Mouse (Mus musculus): ENCODE results near the gene Sf1.

Sf1 gene

GRCm38 (mm10) chr19:6340524-6341452 is 22.7 kb upstream of the Sf1 start, which contains the start of gene Map4k2:
TSS of gene Map4k2 (plus strand) at chr19:6341135.
- in situ Hi-C loops (cut with MboI; ENCODE audit: low sequenced_read_pairs), result no loop called here

GRCm38 (mm10) chr19:6341453-6342077 is 21.9 kb upstream of the Sf1 start:
- in situ Hi-C loops (cut with MboI; ENCODE audit: low sequenced_read_pairs), result no loop called here

- in situ Hi-C loops (cut with MboI; ENCODE audit: low sequenced_read_pairs), result no loop called here
These were observed 21.1 kb upstream of the Sf1 start for GRCm38 (mm10) chr19:6342276-6342933.

GRCm38 (mm10) chr19:6343066-6343925 is 20.2 kb upstream of the Sf1 start:
- in situ Hi-C loops (cut with MboI; ENCODE audit: low sequenced_read_pairs), result no loop called here

GRCm38 (mm10) chr19:6343996-6344395 is 19.5 kb upstream of the Sf1 start:
- in situ Hi-C loops (cut with MboI; ENCODE audit: low sequenced_read_pairs), result no loop called here

- in situ Hi-C loops (cut with MboI; ENCODE audit: low sequenced_read_pairs), result no loop called here
These were observed 17.5 kb upstream of the Sf1 start for GRCm38 (mm10) chr19:6346023-6346422.

- in situ Hi-C loops (cut with MboI; ENCODE audit: low sequenced_read_pairs), result no loop called here
These were observed 16.8 kb upstream of the Sf1 start for GRCm38 (mm10) chr19:6346661-6347060.

- in situ Hi-C loops (cut with MboI; ENCODE audit: low sequenced_read_pairs), result no loop called here
These were observed 15.9 kb upstream of the Sf1 start for GRCm38 (mm10) chr19:6347615-6348014.

GRCm38 (mm10) chr19:6348717-6349116 is 14.8 kb upstream of the Sf1 start:
- in situ Hi-C loops (cut with MboI; ENCODE audit: low sequenced_read_pairs), result no loop called here

GRCm38 (mm10) chr19:6349215-6349983 is 14.1 kb upstream of the Sf1 start:
- in situ Hi-C loops (cut with MboI; ENCODE audit: low sequenced_read_pairs), result no loop called here

GRCm38 (mm10) chr19:6351431-6352106 is 11.9 kb upstream of the Sf1 start:
- in situ Hi-C loops (cut with MboI; ENCODE audit: low sequenced_read_pairs), result no loop called here

- in situ Hi-C loops (cut with MboI; ENCODE audit: low sequenced_read_pairs), result no loop called here
These were observed 11.4 kb upstream of the Sf1 start for GRCm38 (mm10) chr19:6352107-6352505.

- in situ Hi-C loops (cut with MboI; ENCODE audit: low sequenced_read_pairs), result no loop called here
These were observed 9.5 kb upstream of the Sf1 start for GRCm38 (mm10) chr19:6354030-6354429.

GRCm38 (mm10) chr19:6361291-6361690 is 2.2 kb upstream of the Sf1 start:
- in situ Hi-C loops (cut with MboI; ENCODE audit: low sequenced_read_pairs), result no loop called here

- in situ Hi-C loops (cut with MboI; ENCODE audit: low sequenced_read_pairs), result no loop called here
These were observed 439 bp upstream of the Sf1 start for GRCm38 (mm10) chr19:6363091-6363410.

GRCm38 (mm10) chr19:6364317-6364725 is 831 bp downstream of the Sf1 start:
- in situ Hi-C loops (cut with MboI; ENCODE audit: low sequenced_read_pairs), result no loop called here

GRCm38 (mm10) chr19:6364842-6365241 is 1.4 kb downstream of the Sf1 start:
- in situ Hi-C loops (cut with MboI; ENCODE audit: low sequenced_read_pairs), result no loop called here

GRCm38 (mm10) chr19:6370175-6370574 is 6.7 kb downstream of the Sf1 start:
- in situ Hi-C loops (cut with MboI; ENCODE audit: low sequenced_read_pairs), result no loop called here

GRCm38 (mm10) chr19:6372433-6372832 is 8.9 kb downstream of the Sf1 start:
- in situ Hi-C loops (cut with MboI; ENCODE audit: low sequenced_read_pairs), result no loop called here

All from CH12F3 (cell line).